In the genomic region with DNA sequence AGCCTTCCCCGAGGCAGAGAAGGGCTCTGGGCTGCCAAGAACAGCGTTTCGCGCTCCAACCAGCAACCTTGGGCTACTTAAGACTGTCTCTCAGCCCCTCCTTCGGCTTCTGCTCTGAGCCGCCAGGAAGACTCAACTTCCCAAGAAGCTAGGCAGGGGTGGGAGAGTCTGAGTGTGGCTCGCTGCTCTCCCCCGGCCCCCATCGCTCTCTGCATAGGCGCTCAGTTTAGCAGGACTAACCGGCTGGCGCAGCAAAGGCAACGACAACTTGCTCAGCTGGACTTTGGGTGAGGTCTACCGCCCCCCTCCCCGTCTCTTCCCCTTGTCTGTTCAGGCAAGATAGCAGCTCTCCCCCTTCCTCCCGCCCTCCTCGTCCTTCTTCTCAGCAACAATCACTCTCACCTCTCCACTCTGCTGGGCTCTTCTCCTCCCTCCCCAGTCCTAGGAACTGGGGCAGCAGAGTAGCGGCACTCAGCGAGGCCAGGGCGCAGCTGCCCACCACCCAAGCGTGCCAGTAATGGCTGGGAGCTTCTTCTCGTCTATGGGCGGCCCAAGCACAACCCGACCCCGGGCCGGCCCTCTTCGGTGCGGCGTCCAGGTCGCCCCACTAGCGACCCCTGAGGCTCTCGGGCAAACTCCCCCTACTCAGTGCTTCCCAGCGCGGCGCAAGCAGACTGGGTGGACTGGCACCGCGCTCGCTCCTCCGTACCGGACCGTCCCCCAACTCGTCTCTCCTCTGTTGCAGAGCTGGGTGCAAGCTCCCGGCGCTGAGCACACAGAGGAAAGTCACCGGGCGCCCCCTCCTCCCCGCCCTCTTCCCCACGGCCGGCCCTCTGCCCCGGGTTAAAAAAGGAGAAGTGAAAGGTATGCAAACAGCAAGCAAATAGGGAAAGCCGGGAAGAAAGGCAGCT, we compare ENCODE assay signal across 8 mouse cellular contexts. TPM values are rescaled to one million over a fixed set of nuclear protein-coding genes. Genes with fewer than 3 reads are reported as not detected.
DNase-seq lines count a peak whose midpoint lies in the region; ATAC-seq and TF ChIP-seq lines count a peak whose summit lies in the region.

No protein-coding gene starts in this region.

- ATAC-seq in erythroblast, adult 5-6 weeks (replicated peaks; ENCODE audit: low FRiP score, poor library complexity, severe bottlenecking) = no peak
- ATAC-seq in kidney, postnatal 0 days (replicated peaks; ENCODE audit: low FRiP score, low read depth) = peak; percentile 15; the same call in 1 of the 2 replicates

- H3K9me3 ChIP-seq in erythroblast, embryonic 14.5 days (ENCODE audit: control insufficient read depth, low read length) = no peaks in the 10 kb centered on the region; the same call in 1 of the 2 replicates
- no peaks in the 10 kb centered on the region for H3K9me3 ChIP-seq in heart, embryonic 10.5 days
- no peaks in the 10 kb centered on the region for H3K9me3 ChIP-seq in kidney, postnatal 0 days (replicated peaks; ENCODE audit: low read length)

- H3K9ac ChIP-seq in kidney, postnatal 0 days (ENCODE audit: low read depth, low read length) = peak overlapping the region; percentile 49; the same call in 1 of the 2 replicates

- H3K27me3 ChIP-seq in erythroblast, embryonic 14.5 days (ENCODE audit: control insufficient read depth) = peaks cover 71% of the 10 kb centered on the region
- H3K27me3 ChIP-seq in heart, embryonic 10.5 days (ENCODE audit: insufficient read depth, poor library complexity, severe bottlenecking) = peaks cover 15% of the 10 kb centered on the region; the same call in 1 of the 2 replicates
- peaks cover 39% of the 10 kb centered on the region for H3K27me3 ChIP-seq in kidney, postnatal 0 days (ENCODE audit: insufficient read depth, low read length)

- WGBS in heart, embryonic 10.5 days = 1% methylated on average over 50 of the region's 51 CpGs
- WGBS in kidney, postnatal 0 days = under 1% methylated on average over 50 of the region's 51 CpGs

- DNase-seq in brain, embryonic 14.5 days (ENCODE audit: low read depth) = peak; percentile 71
- peak; percentile 93 for DNase-seq in heart, embryonic 10.5 days (ENCODE audit: low spot score)
- peak; percentile 42 for DNase-seq in kidney, postnatal 0 days (ENCODE audit: low spot score)
- peak; percentile 76 for DNase-seq in neural tube, embryonic 10.5 days (ENCODE audit: extremely low spot score, low spot score)
- no peak for DNase-seq in thymus, postnatal 0 days (ENCODE audit: low spot score)
- DNase-seq in spleen, adult 18-20 months = no peak

- no peaks in the 10 kb centered on the region for H3K36me3 ChIP-seq in erythroblast, embryonic 14.5 days (ENCODE audit: control insufficient read depth)
- H3K36me3 ChIP-seq in heart, embryonic 10.5 days = no peaks in the 10 kb centered on the region
- H3K36me3 ChIP-seq in kidney, postnatal 0 days (ENCODE audit: insufficient read depth, low read length) = no peaks in the 10 kb centered on the region

- peak overlapping the region; percentile 95 for H3K4me2 ChIP-seq in kidney, postnatal 0 days (ENCODE audit: low read length)

- peaks cover 5% of the 10 kb centered on the region for H3K4me1 ChIP-seq in erythroblast, embryonic 14.5 days (ENCODE audit: control insufficient read depth)
- H3K4me1 ChIP-seq in heart, embryonic 10.5 days = peaks cover 33% of the 10 kb centered on the region
- peaks cover 19% of the 10 kb centered on the region; the same call in 1 of the 2 replicates for H3K4me1 ChIP-seq in kidney, postnatal 0 days (replicated peaks; ENCODE audit: insufficient read depth, low read length)

- TF ChIP-seq CTCF in brain, embryonic 14.5 days (IDR thresholded peaks at IDR 0.05; ENCODE audit: borderline replicate concordance, extremely low read depth, insufficient read depth, insufficient read length) = no peak
- TF ChIP-seq CTCF in kidney, postnatal 0 days (IDR thresholded peaks at IDR 0.05; ENCODE audit: low read depth) = no peak; the same call in 1 of the 2 replicates

- TF ChIP-seq POLR2A in brain, embryonic 14.5 days (IDR thresholded peaks at IDR 0.05; ENCODE audit: borderline replicate concordance, extremely low read depth, insufficient read depth, insufficient read length, poor library complexity, severe bottlenecking) = no peak

- H3K27ac ChIP-seq in heart, embryonic 10.5 days = peak overlapping the region; percentile 96
- no peak overlapping the region for H3K27ac ChIP-seq in kidney, postnatal 0 days

- peak overlapping the region; percentile 58 for H3K4me3 ChIP-seq in erythroblast, embryonic 14.5 days (replicated peaks)
- H3K4me3 ChIP-seq in heart, embryonic 10.5 days = peak overlapping the region; percentile 91
- peak overlapping the region; percentile 64 for H3K4me3 ChIP-seq in kidney, postnatal 0 days (replicated peaks; ENCODE audit: low read depth, low read length)

RNA-seq across cellular contexts. Expression of a gene that starts 1.5 kb away (rescaled TPM):
- 0.01 and 0.03 TPM in 2 replicates for polyA plus RNA-seq in erythroblast, embryonic 14.5 days (2012)
- total RNA-seq in erythroblast, adult 5-6 weeks (2015; ENCODE audit: low replicate concordance) = not detected in 2 replicates
- not detected in 2 replicates for total RNA-seq in erythroblast, adult 5-6 weeks (2017; ENCODE audit: low replicate concordance)
- 11.3 and 14.5 TPM in 2 replicates for polyA plus RNA-seq in brain, embryonic 14.5 days (2012; rRNA removed)
- polyA plus RNA-seq in heart, embryonic 10.5 days (2016; fragmentation: Nextera tagmentation; extraction: Ambion mirVana) = 13.3 and 17.3 TPM in 2 replicates
- polyA plus RNA-seq in kidney, postnatal 0 days (2015; fragmentation: Nextera tagmentation; extraction: Ambion mirVana) = 1.3 and 1.5 TPM in 2 replicates
- polyA plus RNA-seq in thymus, postnatal 0 days (2015; fragmentation: Nextera tagmentation; extraction: Ambion mirVana) = 0.12 TPM in 2 replicates

Comparison
In these comparisons a context has a peak if more than half of its experiments do, and no peak if none do; other contexts are left out.
1. DNase-seq: peak in brain, embryonic 14.5 days (single experiment), heart, embryonic 10.5 days (single experiment), kidney, postnatal 0 days (single experiment) and neural tube, embryonic 10.5 days (single experiment); none in thymus, postnatal 0 days (single experiment) and spleen, adult 18-20 months (0 of 2).
2. Peak in every context shown above with its lines, with median percentiles within 50 percentile points of each other: H3K4me3 ChIP-seq.